Mouse (Mus musculus): Measurements from ENCODE around the gene Myo1e.
A peak's percentile ranks its signal among the peaks of the same experiment; 100 is the strongest.

DNA sequence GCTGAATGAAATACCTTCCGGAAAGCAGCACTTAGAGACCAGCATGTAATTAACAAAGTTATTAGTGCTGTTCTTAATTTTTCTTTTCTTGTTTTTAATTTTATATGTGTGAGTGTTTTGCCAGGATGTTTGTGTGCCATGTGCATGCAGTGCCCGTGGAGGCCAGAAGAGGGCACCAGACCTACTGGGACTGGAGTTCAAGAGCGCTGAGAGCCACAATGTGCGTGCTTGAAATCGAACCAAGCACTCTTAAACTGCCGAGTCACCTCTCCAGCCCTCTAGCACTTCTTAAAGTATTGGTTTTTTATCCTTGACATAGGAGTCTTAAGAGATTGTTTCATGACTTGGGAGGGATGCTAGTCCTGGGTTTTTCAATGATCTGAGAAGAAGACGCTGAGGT, 38.2 kb upstream of the Myo1e start:
- TF ChIP-seq CTCF (IDR thresholded peaks at IDR 0.05; ENCODE audit: extremely low read depth, insufficient read depth, low read length) (0 out of 2 replicates have a peak, but pooled peaks have one; percentile 15), POLR2A (IDR thresholded peaks at IDR 0.05; ENCODE audit: extremely low read depth, insufficient read depth, low read length) (no peak)
